Mouse (Mus musculus): ENCODE measurements around the gene Svs2.
"Not testable (repeated sequence)": the region's sequence is repeated elsewhere in the genome, so short reads cannot be mapped to it uniquely, and the experiment has no call there.

The Svs2 gene

GRCm38 (mm10) chr2:164238366-164238765, at the start of gene Svs2:
TSS of gene Svs2 (minus strand) at chr2:164238466.
- DNase-seq (ENCODE audit: low spot score in 2 of 2), result no peak

DNA sequence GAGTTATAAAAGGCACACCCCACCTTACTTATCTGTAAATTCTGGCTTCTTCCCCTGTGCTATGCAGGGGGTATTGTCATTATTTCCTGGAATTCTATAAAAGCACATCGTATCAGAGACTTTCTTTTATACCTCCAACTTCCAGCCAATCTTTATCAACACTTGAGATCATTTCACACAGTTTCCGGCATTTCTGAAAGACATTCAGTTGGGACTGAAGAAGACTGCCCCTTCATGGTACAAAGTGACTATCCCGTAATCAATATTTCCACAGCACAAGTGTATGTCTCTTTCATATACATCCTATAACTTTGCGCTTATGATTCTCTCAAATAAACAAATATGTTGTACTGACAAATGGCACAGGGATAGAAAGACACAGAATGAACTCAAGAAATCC, 40.1 kb upstream of the Svs2 start, which contains the start of gene Svs4:
Svs4 (minus strand) TSS at position 101 of the 400 bp plus-strand sequence.
- no peak for DNase-seq (ENCODE audit: low spot score in 2 of 2)

- not testable (repeated sequence) for DNase-seq (ENCODE audit: low spot score in 2 of 2)
These were observed 18.3 kb upstream of the Svs2 start, which contains the start of gene Svs3b for GRCm38 (mm10) chr2:164256540-164256939. TSS of gene Svs3b (minus strand) at chr2:164256640.

GRCm38 (mm10) chr2:164232671-164233070, 5.6 kb downstream of the Svs2 start:
- DNase-seq (ENCODE audit: low spot score in 2 of 2), result no peak

DNA sequence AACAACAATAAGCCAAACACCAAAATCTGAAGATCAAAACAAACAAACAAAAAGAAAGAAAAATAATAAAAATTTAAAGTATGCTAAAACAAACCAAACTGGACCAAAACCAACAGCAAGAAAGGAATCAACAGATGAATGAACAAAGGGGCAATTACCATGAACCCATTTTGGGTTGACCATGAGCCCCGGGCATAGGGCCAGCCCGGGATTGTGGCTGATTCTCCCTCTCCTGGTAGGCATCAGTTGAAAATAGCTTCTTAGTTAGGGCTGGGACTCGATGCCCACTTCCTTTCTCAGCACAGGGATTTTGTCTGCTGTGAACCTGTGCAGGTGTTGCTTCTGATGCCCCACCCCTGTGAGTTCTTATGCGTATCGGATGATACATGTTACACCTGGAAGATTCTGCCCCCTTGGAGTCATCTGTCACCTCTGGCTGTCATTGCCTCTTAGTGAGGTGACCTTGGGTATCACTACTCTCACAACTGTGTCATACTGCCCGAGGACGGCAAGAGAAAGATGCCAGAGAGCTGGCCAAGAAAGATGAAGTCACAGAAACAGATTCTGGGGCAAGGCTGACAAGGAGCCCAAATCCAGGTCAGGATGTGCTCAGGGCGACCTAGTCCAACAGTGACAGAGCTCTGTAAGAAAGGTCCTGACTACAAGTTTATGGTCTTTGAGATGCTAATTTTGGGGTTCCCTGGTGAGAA, 9.8 kb downstream of the Svs2 start:
- DNase-seq (ENCODE audit: low spot score in 2 of 2), result no peak

DNA sequence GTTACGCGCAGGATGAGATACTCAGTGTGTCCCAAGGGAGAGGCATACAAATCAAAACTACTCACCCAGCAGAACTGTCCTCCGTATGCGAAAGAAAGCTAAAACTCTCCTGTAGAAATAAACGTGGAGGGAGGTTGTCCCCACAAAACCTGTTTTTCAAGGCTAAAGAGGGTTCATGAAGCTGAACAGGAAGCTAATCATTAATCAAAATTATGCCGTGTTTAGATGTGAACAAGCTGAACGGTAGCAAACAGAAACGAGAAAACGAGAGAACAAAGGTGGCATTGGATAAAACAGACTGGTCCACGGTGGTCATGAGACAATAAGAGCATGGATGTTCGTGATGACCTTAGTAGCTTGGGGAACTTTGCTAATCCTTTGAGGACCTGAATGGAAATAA, 16.7 kb downstream of the Svs2 start, which contains the start of gene Wfdc15b:
Wfdc15b (minus strand) TSS at position 139 of the 400 bp plus-strand sequence.
- no peak for DNase-seq (ENCODE audit: low spot score in 2 of 2)

- no peak for DNase-seq (ENCODE audit: low spot score in 2 of 2)
These were observed 19.0 kb downstream of the Svs2 start for GRCm38 (mm10) chr2:164219295-164219694.

DNA sequence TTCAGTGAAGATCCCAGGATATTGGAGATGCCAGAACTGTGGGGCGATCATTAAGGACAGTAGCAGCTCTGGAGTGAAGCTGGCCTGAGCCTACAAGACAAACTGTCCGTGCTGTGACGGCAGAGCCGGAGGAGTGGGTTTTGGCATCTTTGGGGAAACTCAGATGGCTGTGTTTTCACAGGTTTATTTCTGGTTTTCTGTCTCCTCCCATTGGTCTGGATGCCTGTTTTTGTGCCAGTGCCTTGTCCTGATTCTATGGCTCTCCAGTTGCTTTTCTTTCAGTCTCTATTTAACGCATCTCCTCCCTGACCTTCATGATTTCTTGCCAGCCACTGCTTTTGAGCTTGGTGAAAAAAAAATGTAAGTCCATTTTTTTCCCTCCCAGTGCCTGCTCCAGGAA, 25.6 kb downstream of the Svs2 start:
- no peak for DNase-seq (ENCODE audit: low spot score in 2 of 2)

DNA sequence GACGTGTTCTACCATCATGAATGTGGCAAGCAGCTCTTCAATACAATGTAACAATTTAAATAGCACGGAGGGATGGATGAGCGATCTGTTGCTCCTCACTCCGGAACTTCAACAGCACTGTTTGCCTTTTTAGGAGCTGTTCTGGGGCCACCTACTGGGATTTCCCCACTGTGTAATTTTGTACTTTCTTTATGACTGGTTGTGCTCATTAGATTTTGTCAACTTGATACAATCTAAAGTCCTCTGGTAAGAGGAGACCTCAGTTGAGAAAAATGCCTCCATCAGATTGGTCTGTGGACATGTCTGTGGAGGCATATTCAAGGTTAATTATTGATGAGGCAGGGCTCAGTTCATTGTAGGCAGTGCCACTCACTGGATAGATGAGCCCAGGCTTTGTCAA, 27.4 kb downstream of the Svs2 start:
- no peak for DNase-seq (ENCODE audit: low spot score in 2 of 2)

GRCm38 (mm10) chr2:164206676-164207075, 31.6 kb downstream of the Svs2 start:
- no peak for DNase-seq (ENCODE audit: low spot score in 2 of 2)

GRCm38 (mm10) chr2:164206011-164206410, 32.3 kb downstream of the Svs2 start:
- not testable (repeated sequence) for DNase-seq (ENCODE audit: low spot score in 2 of 2)

GRCm38 (mm10) chr2:164199626-164200327, 38.5 kb downstream of the Svs2 start, which contains the start of gene Wfdc15a:
TSS of gene Wfdc15a (minus strand) at chr2:164200130.
- no peak for DNase-seq (ENCODE audit: low spot score in 2 of 2)

DNA sequence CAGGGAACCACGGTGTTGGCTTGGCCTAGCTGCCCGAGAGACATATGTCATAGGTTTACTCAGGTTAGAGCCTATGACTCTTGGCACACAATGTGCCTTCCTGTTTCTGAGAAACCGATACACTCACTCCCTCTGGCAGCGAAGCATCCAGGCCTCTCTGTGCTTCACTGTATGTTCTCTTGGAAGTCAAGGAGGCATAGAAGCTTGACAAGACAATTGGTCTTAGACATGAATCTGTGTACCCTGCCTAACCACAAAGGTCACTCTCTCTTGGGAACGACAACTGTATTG, 41.6 kb downstream of the Svs2 start:
- DNase-seq (ENCODE audit: low spot score in 2 of 2), result no peak

- DNase-seq (ENCODE audit: low spot score in 2 of 2), result no peak
These were observed 42.1 kb downstream of the Svs2 start for GRCm38 (mm10) chr2:164195971-164196699.

- DNase-seq (ENCODE audit: low spot score in 2 of 2), result no peak
These were observed 43.2 kb downstream of the Svs2 start for GRCm38 (mm10) chr2:164194959-164195630.

DNA sequence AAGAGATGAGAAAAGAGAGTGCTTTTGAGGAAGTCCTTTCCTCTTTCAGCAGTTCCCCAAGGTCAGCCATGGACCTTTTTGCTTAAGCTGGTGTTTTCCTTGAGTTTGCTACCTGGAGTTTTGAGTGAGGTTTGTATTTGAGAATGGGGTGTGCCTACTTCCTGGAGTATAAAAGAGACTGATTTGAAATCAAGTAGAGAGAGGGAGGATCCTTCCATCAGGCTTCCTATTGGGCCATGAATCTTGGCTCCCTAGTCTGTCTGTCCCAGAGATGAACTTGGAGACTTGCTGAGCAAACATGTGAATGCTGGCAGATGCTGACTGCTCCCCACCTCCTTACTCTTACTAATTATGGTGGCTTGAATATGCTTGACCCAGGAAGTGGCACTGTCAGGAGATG, 46.0 kb downstream of the Svs2 start:
- DNase-seq (ENCODE audit: low spot score in 2 of 2), result no peak

DNA sequence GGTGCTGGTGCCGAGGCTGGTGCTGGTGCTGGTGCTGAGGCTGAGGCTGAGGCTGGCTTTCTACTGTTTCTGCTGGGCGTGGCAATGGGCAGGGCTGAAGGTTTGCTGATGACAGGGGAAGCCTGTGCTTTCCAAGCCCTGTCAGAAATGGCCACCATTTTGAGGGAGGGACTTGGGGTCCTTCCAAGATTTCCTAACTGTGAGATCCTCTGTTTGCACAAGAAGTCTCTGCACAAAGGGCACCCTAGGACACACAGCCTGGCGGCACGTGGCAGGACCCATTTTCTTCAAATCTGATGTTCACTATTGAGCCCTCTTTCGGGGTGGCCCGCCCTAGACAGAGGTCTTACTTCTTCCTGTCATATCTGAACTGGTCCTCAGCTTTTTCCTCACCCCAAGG, 47.7 kb downstream of the Svs2 start, which contains the start of gene Wfdc12:
Wfdc12 (minus strand) TSS at position 33 of the 400 bp plus-strand sequence.
- DNase-seq (ENCODE audit: low spot score in 2 of 2), result no peak

DNA sequence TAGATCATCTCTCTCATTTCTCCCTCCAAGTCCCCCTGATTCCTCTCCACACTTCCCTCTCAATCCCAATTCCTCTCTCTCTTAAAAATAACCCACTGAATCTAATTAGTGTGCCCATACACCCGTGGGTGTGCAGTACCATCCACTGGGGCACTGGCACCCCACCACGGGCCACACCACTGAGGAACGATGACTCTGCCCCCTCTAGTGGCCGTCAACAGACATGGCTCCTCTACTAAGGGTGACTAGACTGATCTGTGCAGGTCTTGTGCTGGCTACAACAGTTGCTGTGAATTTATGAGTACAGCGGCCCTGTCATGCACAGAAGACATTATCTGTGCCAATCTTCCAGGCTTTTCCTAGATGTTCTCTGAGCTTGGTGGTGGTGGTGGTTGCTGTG, 49.5 kb downstream of the Svs2 start:
- no peak for DNase-seq (ENCODE audit: low spot score in 2 of 2)

All from frontal cortex, postnatal 10 days (tissue).